Mouse (Mus musculus) left cerebral cortex, adult 8-10 months (tissue): ENCODE measurements around the gene Gm10037. TPM values are rescaled to one million over a fixed set of nuclear protein-coding genes. Genes with fewer than 3 reads are reported as not detected.
"Not testable (repeated sequence)": the region's sequence is repeated elsewhere in the genome, so short reads cannot be mapped to it uniquely, and the experiment has no call there.

Experiments
- DNase-seq, 2 experiments: peaks; one replicate each; pipeline ENCODE4 v3.0.0; 2022; ENCODE audit warnings: low spot score in 2 of 2
- total RNA-seq, 4 experiments: library from RNA; stranded (reverse); gene quantifications; 2 replicates each; pipeline ENCODE4 v1.2.4; 2022

The Gm10037 gene
- total RNA-seq, 4 experiments from 2014 or later: 7.7 to 10.7 (median 9.4) TPM

- not testable (repeated sequence) for DNase-seq
Observed at GRCm38 (mm10) chr13:67876049-67876698, 45.3 kb downstream of the Gm10037 start.

GRCm38 (mm10) chr13:67876699-67877254, 45.9 kb downstream of the Gm10037 start:
- no peak for DNase-seq

- no peak for DNase-seq
Observed at GRCm38 (mm10) chr13:67883966-67884365, 53.1 kb downstream of the Gm10037 start.

Other genes with a start within 250 kb of the Gm10037 start
- gene Zfp729b, start 221.4 kb upstream of the Gm10037 start, total RNA-seq: 10 to 100 TPM in 1 of 4 experiments, 1 to 10 TPM in 3; 8.1 to 10.6 (median 8.9) TPM
- 1 to 10 TPM in 2 of 4 experiments, under 1 TPM in 2; 0.89 to 3.2 (median 1.7) TPM for gene Gm49345, start 193.3 kb upstream of the Gm10037 start, total RNA-seq
- gene Zfp729a, start 193.3 kb upstream of the Gm10037 start, total RNA-seq: 10 to 100 TPM in 3 of 4 experiments, 1 to 10 TPM in 1; 7.8 to 13.7 (median 10.4) TPM
- 10 to 100 TPM; 21.5 to 29.8 (median 22.6) TPM for gene Zfp738, start 144.0 kb upstream of the Gm10037 start, total RNA-seq
- 10 to 100 TPM; 13.1 to 14.0 (median 13.6) TPM for gene Zfp65, start 101.9 kb upstream of the Gm10037 start, total RNA-seq
- gene Zfp85, start 75.9 kb upstream of the Gm10037 start, total RNA-seq: 10 to 100 TPM in 1 of 4 experiments, 1 to 10 TPM in 3; 6.6 to 10.2 (median 6.6) TPM
- gene Zfp493, start 51.4 kb upstream of the Gm10037 start, total RNA-seq: 1 to 10 TPM; 3.4 to 6.4 (median 5.6) TPM
- gene Zfp273, start 17.4 kb upstream of the Gm10037 start, total RNA-seq: 10 to 100 TPM in 1 of 4 experiments, 1 to 10 TPM in 3; 5.7 to 10.3 (median 7.9) TPM
- gene BC048507, start 32.2 kb downstream of the Gm10037 start, total RNA-seq: not detected